Mouse (Mus musculus) mouse embryonic stem cell (cell line): ENCODE data around the gene Smlr1.

Source experiments
- in situ Hi-C, 2 experiments: fragments of 300-500 bp; cut with MboI; formaldehyde crosslinking; loops; 1 replicate in 1 of 2; 3 replicates in 1 of 2; pipeline ENCODE4 v1.14.3; 2019 to 2020; ENCODE audit warnings: low sequenced_read_pairs in 2 of 2, low pct_unique_long_range_greater_than_20kb in 1 of 2, mixed read lengths in 1 of 2; ENCODE audit not compliant: unreplicated experiment in 1 of 2

Gene Smlr1

DNA sequence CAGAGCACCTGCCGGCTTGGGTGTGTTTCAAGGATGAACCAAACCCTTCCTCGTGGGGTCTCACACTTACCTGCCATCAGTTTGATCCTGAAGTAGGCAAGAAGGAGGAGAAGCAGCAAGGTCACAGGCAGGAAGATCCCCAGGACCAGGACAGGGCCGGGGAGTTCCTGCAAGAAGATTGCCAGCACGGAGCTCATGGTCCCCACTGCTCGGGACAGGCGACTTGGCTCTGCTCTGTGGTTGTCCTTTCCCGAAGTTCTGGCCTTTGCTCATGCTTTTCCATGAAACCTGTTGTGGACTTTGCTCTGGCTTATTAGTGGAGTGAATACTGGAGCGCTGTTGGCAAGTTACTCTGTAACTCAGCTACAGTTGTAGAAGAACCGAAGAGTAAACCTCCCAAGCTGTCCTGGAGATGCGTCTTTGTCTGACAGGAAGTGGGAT, at the start of gene Smlr1:
Smlr1 (minus strand) TSS at position 377 of the 441 bp plus-strand sequence.
- in situ Hi-C loops = no loop called here

DNA sequence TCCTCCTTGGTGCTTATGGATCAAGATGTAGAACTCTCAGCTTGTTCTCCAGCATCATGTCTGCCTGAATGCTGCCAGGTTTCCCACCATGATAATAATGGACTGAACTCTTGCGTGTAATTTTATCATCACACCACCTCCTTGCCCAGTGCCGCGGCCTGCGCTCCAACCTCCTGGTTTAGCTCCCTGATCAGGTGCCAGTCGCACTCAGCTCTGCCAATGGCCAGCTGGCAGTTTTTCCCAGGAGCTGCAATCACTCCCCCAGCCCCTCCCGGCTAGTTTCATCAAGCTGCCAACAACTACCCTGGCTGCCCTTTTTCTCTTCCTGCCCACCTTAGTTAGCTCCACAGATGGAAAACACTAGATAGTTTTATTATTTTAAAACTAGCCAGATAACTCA, 48.8 kb upstream of the Smlr1 start:
- in situ Hi-C loops = no loop called here

DNA sequence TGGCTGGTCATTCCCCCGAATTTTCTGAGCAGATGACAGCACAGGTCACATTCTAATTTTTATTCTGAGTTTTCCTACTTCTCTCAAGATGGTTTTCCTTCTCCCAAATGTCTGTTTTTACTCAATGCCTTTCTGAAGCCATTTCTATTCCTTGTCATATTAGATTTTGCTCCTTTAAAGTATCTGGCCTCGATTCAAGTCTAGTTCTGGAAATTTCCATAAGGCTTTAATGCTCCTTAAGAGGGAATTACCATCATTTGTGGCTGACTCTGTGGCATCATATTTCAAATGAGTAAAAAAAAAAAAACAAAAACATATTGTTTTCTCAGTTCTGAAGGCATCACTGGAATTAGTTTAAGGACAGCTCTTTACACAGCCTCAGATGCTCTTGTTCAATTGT, 44.0 kb upstream of the Smlr1 start:
- in situ Hi-C loops = no loop called here

DNA sequence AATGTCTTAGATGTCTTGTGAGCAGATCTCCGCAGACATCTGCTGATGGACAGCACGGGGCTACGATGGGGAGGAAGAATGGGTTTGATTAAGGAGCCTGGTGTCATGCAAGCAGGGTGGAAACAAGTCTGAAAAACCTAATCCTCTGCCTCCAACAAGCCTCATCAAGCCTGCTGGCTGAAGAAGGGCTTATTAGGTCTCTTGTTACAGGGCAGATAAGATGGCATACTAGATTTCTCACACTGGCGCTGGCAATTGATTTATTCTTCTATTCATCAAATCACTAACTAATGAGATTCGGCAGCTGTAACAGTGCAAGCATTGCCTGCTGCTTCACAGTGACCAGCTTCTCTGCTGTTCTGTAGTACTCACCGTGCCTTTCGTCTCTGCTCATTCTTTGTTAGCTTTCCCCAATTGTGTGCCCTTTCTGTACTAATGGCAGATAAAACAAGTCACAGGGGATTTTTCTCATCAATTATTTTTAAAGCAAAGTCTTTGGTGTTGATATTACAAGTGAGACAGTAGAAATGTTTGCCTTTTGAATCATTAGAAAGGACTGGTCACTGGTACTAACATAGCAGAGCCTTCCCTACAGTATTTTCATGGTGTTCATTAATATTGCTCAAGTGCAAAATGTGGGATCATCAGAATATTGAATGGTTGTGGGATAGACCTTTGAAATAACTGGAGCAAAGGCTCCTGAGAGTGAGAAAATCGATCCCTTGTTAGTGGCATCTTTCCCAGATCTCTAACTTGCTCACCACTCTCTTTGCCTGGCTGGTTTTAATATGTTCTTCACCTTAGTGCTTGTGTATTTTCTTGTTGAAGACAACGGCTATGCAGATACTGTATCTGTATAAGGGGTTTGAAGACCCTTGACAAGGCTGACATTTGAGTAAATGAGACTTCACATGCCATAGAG, 35.5 kb upstream of the Smlr1 start:
- in situ Hi-C loops = no loop called here

DNA sequence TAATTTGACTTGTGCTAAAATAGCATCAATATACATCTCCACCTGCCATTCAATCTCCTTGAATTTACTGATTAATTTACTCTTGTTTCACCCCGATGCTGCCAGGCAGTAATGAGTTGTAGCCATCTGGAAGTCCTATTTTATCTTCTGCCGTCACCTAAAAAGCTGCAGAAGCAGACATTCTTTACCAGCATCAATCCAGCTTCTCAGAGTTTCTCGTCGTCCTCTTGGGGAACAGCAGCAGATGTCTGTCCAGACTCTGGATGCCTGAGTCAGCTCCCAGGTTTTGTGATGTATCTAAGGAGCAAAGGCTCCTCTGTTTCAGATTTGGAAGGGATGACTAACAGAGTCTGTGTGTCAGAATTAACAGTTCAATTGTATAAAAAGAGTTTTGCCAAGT, 16.9 kb upstream of the Smlr1 start:
- in situ Hi-C loops = no loop called here

DNA sequence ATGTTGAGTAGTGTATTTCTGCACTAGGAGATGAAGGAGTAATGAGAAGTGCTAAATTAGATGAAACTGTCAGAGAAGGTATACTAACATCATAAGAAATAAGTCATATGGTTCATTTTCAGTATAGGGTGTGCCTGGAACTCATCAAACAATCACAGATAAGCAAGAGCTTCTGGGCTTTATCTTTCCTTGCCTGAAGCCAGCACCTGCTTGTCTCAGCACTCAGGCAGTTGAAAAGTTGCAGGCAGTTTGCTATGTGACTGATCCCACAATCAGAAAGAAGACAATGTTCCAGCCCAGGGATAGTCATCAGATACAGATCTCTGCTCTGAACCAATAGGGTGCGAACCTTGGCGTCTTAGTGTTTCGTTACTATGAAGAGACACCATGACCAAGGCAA, 5.0 kb upstream of the Smlr1 start:
- in situ Hi-C loops = no loop called here

DNA sequence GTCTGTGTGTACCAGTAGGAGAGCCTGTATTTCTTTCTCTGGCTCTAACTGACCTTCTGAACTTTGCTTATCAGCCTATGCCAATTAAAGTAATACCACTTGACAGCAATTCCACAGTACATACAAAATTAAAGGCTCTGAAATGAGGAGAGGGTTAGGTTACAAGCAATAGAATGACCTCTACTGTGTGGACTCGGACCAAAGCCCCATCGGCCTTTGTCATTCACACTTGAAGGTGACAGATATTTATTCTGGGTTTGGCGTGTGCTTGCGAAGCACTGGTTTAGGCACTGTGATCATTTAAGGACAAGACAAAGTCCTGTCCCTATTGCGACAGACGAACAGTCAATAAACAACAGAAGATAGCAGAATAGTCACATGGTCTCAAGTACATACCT, 3.7 kb upstream of the Smlr1 start:
- in situ Hi-C loops = no loop called here

DNA sequence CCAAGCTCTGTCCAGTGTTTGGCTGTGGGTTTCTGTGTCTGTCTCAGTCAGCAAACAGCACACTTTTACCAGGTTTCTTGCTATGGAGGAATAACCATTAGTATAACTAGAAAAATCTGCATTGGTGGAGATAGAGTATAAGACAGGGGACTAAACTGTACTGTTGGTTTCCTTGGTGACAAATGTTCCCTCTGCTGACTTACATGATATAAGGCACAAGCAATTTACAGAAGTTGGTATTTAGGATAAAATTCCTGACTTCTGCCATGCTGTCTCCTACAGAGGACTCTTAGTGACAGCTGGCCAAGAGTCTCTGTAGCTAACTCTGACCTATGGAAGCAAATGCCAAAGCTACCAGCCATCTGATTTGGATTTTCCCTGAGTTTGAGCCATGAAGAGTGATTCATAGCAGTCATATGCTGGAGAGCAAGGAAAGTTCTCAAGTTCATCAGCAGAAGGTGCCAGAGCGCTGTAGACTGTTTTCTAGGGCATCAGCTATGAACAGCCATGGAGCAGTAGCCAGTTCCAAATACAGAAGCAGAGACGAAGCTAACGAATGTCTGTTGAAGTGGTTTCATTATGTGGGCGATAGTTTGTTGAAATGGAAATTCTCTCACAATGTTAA, 3.2 kb upstream of the Smlr1 start:
- in situ Hi-C loops = no loop called here

DNA sequence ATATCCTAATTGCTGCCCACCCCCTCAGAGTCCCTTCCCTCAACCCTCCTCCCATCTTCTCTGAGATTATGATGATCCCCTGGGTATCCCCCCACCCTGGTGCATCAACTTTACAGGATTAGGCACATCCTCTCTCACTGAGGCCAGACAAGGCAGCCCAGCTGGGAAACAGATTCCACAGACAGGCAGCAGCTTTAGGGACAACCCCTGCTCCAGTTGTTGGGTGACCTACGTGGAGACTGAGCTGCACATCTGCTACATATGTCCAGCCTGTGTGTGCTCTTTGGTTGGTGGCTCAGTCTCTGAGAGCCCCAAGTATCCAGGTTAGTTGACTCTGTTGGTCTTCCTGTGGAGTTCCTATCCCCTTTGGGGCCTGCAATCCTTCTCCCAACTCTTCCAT, 2.7 kb upstream of the Smlr1 start:
- in situ Hi-C loops = no loop called here

DNA sequence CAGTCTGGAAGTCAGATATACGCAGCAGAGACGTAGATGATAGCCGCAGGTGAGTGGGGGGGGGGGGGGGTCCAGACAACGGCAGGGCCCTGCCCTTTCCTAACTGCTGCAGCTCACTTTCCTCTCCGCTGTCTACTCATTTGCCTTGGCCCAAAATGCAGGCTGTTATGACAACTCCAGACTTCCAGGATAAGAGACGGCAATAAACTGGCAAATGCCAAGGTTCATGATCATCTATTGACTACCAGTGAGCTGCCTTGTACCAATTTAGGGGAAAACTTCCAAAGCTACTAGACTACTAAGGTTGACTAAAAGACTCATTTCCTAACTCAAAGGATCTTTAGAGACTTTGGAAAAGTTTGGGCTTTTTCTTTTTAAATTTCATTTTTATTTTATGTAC, 554 bp upstream of the Smlr1 start:
- in situ Hi-C loops = no loop called here

DNA sequence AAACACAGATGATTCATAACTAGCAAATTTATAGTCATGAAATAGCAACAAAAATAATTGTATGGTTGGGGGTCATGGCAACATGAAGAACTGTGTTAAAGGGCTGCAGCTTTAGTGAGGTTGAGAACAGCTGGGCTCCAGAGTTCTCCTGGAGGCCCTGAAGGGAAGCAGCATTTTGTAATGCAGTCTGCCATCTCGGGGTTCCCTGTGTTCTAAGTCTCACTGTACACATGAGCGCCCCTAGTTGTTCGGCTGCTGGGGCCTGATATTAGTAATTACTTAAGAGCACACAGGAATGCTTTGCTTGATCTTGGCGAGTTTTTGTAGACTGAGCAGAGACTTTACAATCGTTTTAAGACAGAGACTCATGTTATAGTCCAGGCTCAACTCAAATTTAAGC, 1.6 kb downstream of the Smlr1 start:
- in situ Hi-C loops = no loop called here

DNA sequence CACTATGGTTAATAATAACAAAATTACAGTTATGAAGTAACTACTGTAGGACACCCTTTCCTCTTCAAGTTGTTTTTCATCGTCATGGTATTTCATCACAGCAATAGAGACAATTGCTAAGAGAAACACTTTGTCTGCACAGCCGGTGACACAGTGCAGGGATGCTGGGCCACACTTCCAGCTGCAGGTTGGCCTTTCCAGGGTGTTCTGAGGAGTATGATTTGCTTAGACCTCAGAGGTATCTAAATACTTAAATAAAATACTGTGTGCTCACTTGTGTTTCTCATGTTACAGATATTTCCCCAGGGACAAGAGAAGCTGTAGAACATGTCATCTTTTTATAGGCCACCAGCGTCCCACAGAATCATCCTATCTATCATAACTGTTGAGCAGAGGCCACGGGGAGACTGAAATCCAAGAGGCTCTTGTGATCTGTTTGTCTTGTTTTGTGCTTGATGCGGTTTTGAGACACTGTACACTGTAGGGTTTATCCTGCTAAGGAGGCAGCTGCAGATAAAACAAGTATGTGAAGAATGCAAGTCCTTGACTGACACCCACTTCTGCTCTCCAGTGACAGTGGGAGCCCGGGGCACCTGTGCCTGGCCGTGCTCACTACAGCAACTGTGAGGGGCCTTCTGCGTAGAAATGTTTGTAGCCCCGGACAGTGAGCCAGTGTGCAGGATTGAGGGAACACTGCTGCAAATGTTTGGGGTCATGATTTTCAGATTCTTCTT, 2.4 kb downstream of the Smlr1 start:
- in situ Hi-C loops = no loop called here

DNA sequence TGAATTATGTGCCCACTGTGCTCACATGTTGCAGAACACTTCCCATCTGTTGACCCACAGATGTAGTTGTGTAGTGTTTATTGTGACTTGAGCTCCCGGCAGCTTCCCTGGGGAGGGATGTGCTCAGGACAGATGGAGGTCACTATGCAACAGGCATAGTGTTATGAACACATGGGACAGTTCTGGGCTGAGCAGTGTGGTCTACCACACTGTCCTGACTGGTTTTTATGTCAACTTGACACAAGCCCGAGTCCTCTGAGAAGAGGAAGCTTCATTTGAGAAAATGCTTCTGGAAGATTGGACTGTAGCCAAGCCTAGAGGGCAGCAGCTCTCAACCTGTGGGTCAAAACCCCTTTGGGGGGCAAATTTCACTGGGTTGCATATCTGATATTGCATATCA, 3.0 kb downstream of the Smlr1 start:
- in situ Hi-C loops = no loop called here

DNA sequence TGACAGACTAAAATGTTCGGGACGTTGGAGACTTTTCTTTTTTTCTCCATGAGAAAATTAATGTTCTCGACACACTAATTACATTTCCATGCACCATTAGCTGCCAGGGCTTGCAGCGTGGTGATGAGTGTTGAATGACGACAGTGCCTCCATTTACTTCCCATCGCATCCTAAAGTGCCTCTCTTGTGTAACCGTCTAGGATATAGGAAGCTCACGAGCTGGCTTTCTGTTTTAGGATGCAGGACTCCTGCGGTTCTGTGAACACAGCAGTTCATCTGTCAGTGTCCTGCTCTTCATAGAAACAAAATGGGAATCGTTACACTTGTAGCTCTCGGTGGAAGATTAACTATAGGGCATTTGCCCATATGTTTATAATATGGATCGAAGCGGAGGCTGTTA, 4.7 kb downstream of the Smlr1 start:
- in situ Hi-C loops = no loop called here

DNA sequence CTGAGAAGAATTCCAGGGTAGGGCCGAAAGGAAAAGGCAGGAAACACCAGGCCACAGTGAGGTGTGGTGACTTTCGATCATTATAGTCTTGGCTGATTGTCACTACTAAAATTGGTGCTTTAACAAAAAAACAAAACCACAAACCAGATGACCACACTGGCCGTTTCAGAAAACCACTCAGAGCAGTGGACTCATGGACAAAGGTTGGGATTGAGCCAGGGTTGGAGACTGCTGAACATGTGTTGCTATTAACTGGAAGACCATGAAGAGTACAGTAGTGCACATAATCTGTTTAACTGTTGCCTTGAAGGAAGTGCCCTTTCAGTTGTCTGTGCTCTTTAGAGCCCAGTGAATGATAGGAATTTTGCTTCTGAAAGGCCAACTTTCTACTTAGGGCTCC, 8.9 kb downstream of the Smlr1 start:
- in situ Hi-C loops = no loop called here

DNA sequence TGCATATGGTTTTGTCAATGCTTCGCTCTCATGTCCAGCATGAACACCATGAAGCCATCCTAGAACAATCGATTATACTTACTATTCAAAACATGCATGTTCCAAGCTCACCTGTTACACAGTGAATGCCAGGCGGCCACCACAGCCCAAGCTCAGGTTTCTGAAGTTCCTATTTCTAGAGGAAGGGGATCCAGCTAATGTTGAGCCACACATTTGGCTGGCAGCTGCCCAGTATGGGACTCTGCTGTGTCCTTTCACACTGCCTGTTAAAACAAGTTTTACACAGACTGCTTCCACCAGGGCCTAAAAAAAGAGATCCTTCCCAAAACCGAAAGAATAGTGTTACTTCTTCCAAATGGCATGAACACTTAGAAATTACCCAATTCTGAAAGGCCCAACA, 9.4 kb downstream of the Smlr1 start:
- in situ Hi-C loops = no loop called here

DNA sequence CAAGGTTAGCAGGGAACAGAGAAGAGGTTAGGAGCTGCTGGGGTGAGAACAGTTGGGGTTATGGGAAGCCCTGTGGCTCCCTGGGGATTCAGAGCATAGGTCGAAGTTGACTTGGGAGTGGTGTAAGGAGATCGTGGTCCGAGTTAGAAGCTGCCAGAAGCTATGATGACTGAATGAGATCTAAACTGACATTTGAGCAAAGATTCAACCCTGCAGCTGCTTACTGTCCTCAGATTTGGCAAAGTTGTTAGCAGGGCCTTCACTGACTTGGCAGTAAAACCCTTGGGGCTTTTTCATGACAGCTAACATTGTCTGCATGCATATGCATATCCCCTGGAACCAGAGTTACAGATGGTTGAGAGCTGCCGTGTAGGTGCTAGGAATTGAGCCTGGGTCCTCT, 9.9 kb downstream of the Smlr1 start:
- in situ Hi-C loops = no loop called here

DNA sequence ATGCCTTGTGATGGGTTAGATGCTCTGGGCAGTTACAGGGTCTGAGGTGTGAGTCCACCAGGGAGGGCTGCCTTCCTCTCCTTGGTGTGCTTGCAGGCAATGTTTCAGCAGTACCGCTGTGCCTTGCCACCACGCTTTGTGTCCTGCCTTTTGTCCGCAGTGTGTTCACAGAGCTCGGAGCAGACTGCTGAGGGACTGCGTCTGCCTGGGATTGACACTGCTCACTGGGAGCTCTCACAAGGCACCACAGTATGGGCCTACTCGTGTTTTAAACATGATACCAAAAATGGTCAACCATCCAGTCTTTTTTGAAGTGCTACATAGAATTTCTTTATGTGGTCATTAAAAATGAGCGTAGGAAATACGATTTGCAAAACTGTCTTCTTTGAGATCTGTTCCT, 12.3 kb downstream of the Smlr1 start:
- in situ Hi-C loops = no loop called here

DNA sequence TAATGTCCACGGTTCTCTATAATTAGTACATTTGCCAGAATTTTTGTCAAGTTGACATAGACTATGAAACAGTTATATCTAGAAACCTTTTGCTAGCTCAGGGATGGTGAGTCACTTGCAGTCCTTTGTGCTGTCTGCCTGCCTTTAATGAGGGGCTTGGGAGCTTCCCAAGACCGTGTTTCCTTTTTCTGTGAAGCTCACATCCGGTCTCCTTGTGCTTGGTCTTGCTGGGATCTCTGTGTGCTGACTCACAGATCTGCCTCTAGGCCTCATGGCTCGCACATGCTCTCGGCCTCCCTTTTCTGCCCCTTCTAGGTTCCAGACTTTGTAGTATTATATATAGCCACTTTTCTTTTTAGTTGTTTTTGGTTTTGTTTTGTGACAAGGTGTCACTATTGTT, 15.6 kb downstream of the Smlr1 start:
- in situ Hi-C loops = no loop called here
